Mouse (Mus musculus) CH12.LX (cell line): ENCODE measurements around the gene Kctd10.

Experiments
- CHD1 ChIP-seq: IDR thresholded peaks from 2 replicates; pipeline ENCODE4 v1.6.1; 2012; ENCODE audit warnings: low read depth, low read length, improper control_type of control experiment, inconsistent platforms
- CTCF ChIP-seq, 2 experiments: IDR thresholded peaks in 1 of 2; conservative IDR thresholded peaks in 1 of 2; 2 replicates each; pipeline ENCODE4 v1.5.1; 2011 to 2012; ENCODE audit warnings: low read depth in 2 of 2, low read length in 2 of 2, improper control_type of control experiment in 1 of 2, inconsistent platforms in 1 of 2, mild to moderate bottlenecking in 1 of 2, moderate library complexity in 1 of 2
- HCFC1 ChIP-seq: IDR thresholded peaks from 2 replicates; pipeline ENCODE4 v1.6.1; 2012; ENCODE audit warnings: low read depth, mild to moderate bottlenecking, inconsistent platforms, low read length, improper control_type of control experiment
- MAFK ChIP-seq: IDR thresholded peaks from 2 replicates; pipeline ENCODE4 v1.6.1; 2011; ENCODE audit warnings: low read length, improper control_type of control experiment; ENCODE audit not compliant: insufficient replicate concordance
- MEF2A ChIP-seq: IDR thresholded peaks from 2 replicates; pipeline ENCODE4 v1.6.1; 2014; ENCODE audit warnings: low read depth, mild to moderate bottlenecking, inconsistent platforms, low read length, improper control_type of control experiment, borderline replicate concordance
- RAD21 ChIP-seq: IDR thresholded peaks from 2 replicates; pipeline ENCODE4 v1.6.1; 2011; ENCODE audit warnings: low read depth, mild to moderate bottlenecking, low read length, improper control_type of control experiment, moderate library complexity
- SIN3A ChIP-seq: IDR thresholded peaks from 2 replicates; pipeline ENCODE4 v1.6.1; 2012; ENCODE audit warnings: low read length, improper control_type of control experiment, inconsistent platforms
- TBP ChIP-seq: conservative IDR thresholded peaks from 2 replicates; pipeline ENCODE4 v1.6.1; 2011; ENCODE audit warnings: low read depth, low read length, improper control_type of control experiment
- UBTF ChIP-seq: IDR thresholded peaks from 2 replicates; pipeline ENCODE4 v1.6.1; 2012; ENCODE audit warnings: low read depth, mild to moderate bottlenecking, inconsistent platforms, low read length, improper control_type of control experiment, moderate library complexity
- USF1 ChIP-seq: IDR thresholded peaks from 2 replicates; pipeline ENCODE4 v1.6.1; 2014; ENCODE audit warnings: low read depth, mild to moderate bottlenecking, inconsistent platforms, low read length, improper control_type of control experiment
- ZKSCAN1 ChIP-seq: IDR thresholded peaks from 2 replicates; pipeline ENCODE4 v1.6.1; 2012; ENCODE audit warnings: low read depth, inconsistent platforms, low read length, improper control_type of control experiment, borderline replicate concordance
- ZNF384 ChIP-seq: IDR thresholded peaks from 2 replicates; pipeline ENCODE4 v1.6.1; 2012; ENCODE audit warnings: low read depth, low read length, improper control_type of control experiment, inconsistent platforms

DNA sequence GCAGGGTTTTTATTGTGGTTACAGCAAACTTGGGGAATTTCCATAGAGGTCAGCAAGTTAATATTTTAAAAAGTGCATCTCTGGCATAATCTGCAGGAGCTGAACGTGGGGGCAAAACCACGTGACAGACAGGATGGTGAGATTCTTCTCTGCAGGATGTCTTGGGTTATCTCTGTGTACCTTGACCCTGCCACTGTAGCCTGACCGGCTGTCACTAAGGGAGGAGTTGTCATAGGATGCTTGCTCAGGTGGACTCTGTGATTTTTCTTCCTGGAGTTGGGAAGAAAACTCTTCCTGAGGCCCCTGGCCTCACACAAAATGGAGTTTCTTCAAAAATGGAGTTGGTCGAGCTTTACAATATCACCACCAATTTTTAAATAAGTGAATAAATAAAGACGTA, 37.3 kb downstream of the Kctd10 start:
- TF ChIP-seq CTCF (conservative IDR thresholded peaks at IDR 0.05 in 1 of 2, IDR thresholded peaks at IDR 0.05 in 1 of 2; ENCODE audit: low read depth in 2 of 2, low read length in 2 of 2) (no peak), ZNF384 (no peak), UBTF (no peak), RAD21 (no peak), SIN3A (no peak), ZKSCAN1 (no peak), HCFC1 (no peak), TBP (no peak), MAFK (no peak), USF1 (no peak), MEF2A (no peak), CHD1 (no peak)
